ENCODE assay signal across 25 mouse cellular contexts in genomic region chr10:77429921-77430320, GRCm38 (mm10). TPM values are rescaled to one million over a fixed set of nuclear protein-coding genes. Genes with fewer than 3 reads are reported as not detected.
A peak's percentile ranks its signal among the peaks of the same experiment; 100 is the strongest.
DNase-seq lines count a peak whose midpoint lies in the region; ATAC-seq and TF ChIP-seq lines count a peak whose summit lies in the region.
"Had no signal": no experiment of that assay in that cellular context is flagged by ENCODE, and none has a peak within 500 bp of the region (broad histone marks: within the 10 kb centered on the region; RNA-seq: fewer than 3 reads in every experiment).

No protein-coding gene starts in this region.

- 87% methylated on average over 5 of the region's 5 CpGs for WGBS in midbrain, embryonic 11.5 days
- WGBS in midbrain, postnatal 0 days, result 85% methylated on average over 5 of the region's 5 CpGs

- H3K4me2 ChIP-seq in midbrain, embryonic 11.5 days, result no peak overlapping the region
- H3K4me2 ChIP-seq in midbrain, postnatal 0 days (ENCODE audit: low read depth, low read length, poor library complexity, severe bottlenecking), result no peak overlapping the region
- H3K4me2 ChIP-seq: heart, embryonic 12.5 days; heart, embryonic 15.5 days; hindbrain, embryonic 13.5 days; intestine, embryonic 15.5 days had no signal

- no peaks in the 10 kb centered on the region for H3K9me3 ChIP-seq in midbrain, embryonic 11.5 days (ENCODE audit: control insufficient read depth, low read length)
- no peaks in the 10 kb centered on the region for H3K9me3 ChIP-seq in midbrain, postnatal 0 days (ENCODE audit: low read length)
- H3K9me3 ChIP-seq: heart, embryonic 12.5 days; heart, embryonic 15.5 days; hindbrain, embryonic 10.5 days; hindbrain, embryonic 13.5 days; intestine, embryonic 15.5 days had no signal

- peak; percentile 67 for DNase-seq in cerebellum, adult 11-12 months
- DNase-seq in cerebellum, postnatal 4 days (ENCODE audit: low spot score in 2 of 2), result no peak
- DNase-seq in midbrain, embryonic 11.5 days (ENCODE audit: low spot score, missing footprints), result peak; percentile 69
- DNase-seq in midbrain, postnatal 0 days (ENCODE audit: low spot score), result no peak
- DNase-seq in cerebellum, postnatal 14 days, result peak; percentile 82
- no peak for DNase-seq in lung, postnatal 10 days
- no peak for DNase-seq in adrenal gland, adult 18-20 months (ENCODE audit: low spot score in 2 of 2)
- DNase-seq: adrenal gland, adult 2 months; adrenal gland, postnatal 14 days; forebrain, postnatal 0 days; gastrocnemius, postnatal 25 days; heart, adult 18-20 months; heart, postnatal 10 days; heart, postnatal 36 days; kidney, adult 11 months; kidney, adult 8-10 months had no signal

- TF ChIP-seq CTCF in midbrain, postnatal 0 days (IDR thresholded peaks at IDR 0.05), result no peak

- no peaks in the 10 kb centered on the region for H3K4me1 ChIP-seq in midbrain, embryonic 11.5 days (ENCODE audit: control insufficient read depth, insufficient read depth, low read length)
- no peaks in the 10 kb centered on the region for H3K4me1 ChIP-seq in midbrain, postnatal 0 days (ENCODE audit: insufficient read depth, low read length)

- no peaks in the 10 kb centered on the region for H3K36me3 ChIP-seq in midbrain, embryonic 11.5 days (ENCODE audit: control insufficient read depth, insufficient read depth, low read length)
- H3K36me3 ChIP-seq in midbrain, postnatal 0 days (ENCODE audit: insufficient read depth, low read length), result no peaks in the 10 kb centered on the region
- H3K36me3 ChIP-seq: heart, embryonic 12.5 days; heart, embryonic 15.5 days; hindbrain, embryonic 10.5 days; hindbrain, embryonic 13.5 days; intestine, embryonic 15.5 days had no signal

- H3K4me3 ChIP-seq in midbrain, embryonic 11.5 days (ENCODE audit: low read depth, low read length), result no peak overlapping the region
- H3K4me3 ChIP-seq in midbrain, postnatal 0 days (ENCODE audit: low read depth, low read length), result no peak overlapping the region
- H3K4me3 ChIP-seq: heart, embryonic 12.5 days; heart, embryonic 15.5 days; hindbrain, embryonic 10.5 days; hindbrain, embryonic 13.5 days; intestine, embryonic 15.5 days had no signal

- no peak overlapping the region for H3K9ac ChIP-seq in midbrain, embryonic 11.5 days (ENCODE audit: low read length)
- no peak overlapping the region for H3K9ac ChIP-seq in midbrain, postnatal 0 days (replicated peaks; ENCODE audit: low read length, poor library complexity, severe bottlenecking)
- H3K9ac ChIP-seq: forebrain, postnatal 0 days; heart, embryonic 12.5 days; heart, embryonic 15.5 days; hindbrain, embryonic 13.5 days; intestine, embryonic 15.5 days had no signal

- H3K27ac ChIP-seq in midbrain, embryonic 11.5 days (ENCODE audit: low read depth, low read length), result no peak overlapping the region
- no peak overlapping the region for H3K27ac ChIP-seq in midbrain, postnatal 0 days (ENCODE audit: low read depth, low read length)
- H3K27ac ChIP-seq: hindbrain, embryonic 10.5 days; hindbrain, embryonic 13.5 days; intestine, embryonic 15.5 days had no signal

- ATAC-seq in midbrain, embryonic 11.5 days (ENCODE audit: low FRiP score), result no peak
- no peak for ATAC-seq in midbrain, postnatal 0 days (ENCODE audit: low FRiP score)
- ATAC-seq in monocyte, adult 5-6 weeks (replicated peaks; ENCODE audit: insufficient number of reproducible peaks, low FRiP score, low TSS enrichment, poor library complexity, severe bottlenecking), result no peak
- ATAC-seq: activated CD4-positive, CD25-positive, alpha-beta regulatory T cell, adult 4 months; forebrain, embryonic 14.5 days; forebrain, postnatal 0 days; hindbrain, embryonic 16.5 days; intestine, embryonic 15.5 days had no signal

- H3K27me3 ChIP-seq in midbrain, embryonic 11.5 days (ENCODE audit: control insufficient read depth, insufficient read depth, low read length), result no peaks in the 10 kb centered on the region
- H3K27me3 ChIP-seq in midbrain, postnatal 0 days (ENCODE audit: insufficient read depth, low read length), result no peaks in the 10 kb centered on the region
- H3K27me3 ChIP-seq: heart, embryonic 12.5 days; heart, embryonic 15.5 days; hindbrain, embryonic 13.5 days; intestine, embryonic 15.5 days had no signal

RNA-seq across cellular contexts. Expression of gene Adarb1, which starts 11.9 kb away (rescaled TPM):
- polyA plus RNA-seq in midbrain, embryonic 11.5 days (2014; fragmentation: Nextera tagmentation; extraction: Ambion mirVana), result 5.8 and 7.4 TPM in 2 replicates
- 50.4 and 53.8 TPM in 2 replicates for total RNA-seq in midbrain, postnatal 0 days (2014; rRNA removed)
- 15.3 and 16.1 TPM in 2 replicates for polyA plus RNA-seq in midbrain, postnatal 0 days (2015; fragmentation: Nextera tagmentation; extraction: Ambion mirVana)
- total RNA-seq in monocyte, adult 5-6 weeks (2017), result 0.11 to 1.6 TPM (median 0.38 TPM) in 3 replicates
- 100 to 1,000 TPM in 1 of 2 experiments, 10 to 100 TPM in 1; 31.3 to 113 TPM for total RNA-seq in adrenal gland, adult 18-20 months (2021)

Comparison
In these comparisons a context has a peak if more than half of its experiments do, and no peak if none do; other contexts are left out.
1. DNase-seq: peak in cerebellum, adult 11-12 months (single experiment), midbrain, embryonic 11.5 days (single experiment) and cerebellum, postnatal 14 days (2 of 2); none in cerebellum, postnatal 4 days (0 of 2), midbrain, postnatal 0 days (single experiment), lung, postnatal 10 days (single experiment) and adrenal gland, adult 18-20 months (0 of 2).
2. RNA of gene Adarb1, which starts 11.9 kb away (total RNA-seq): 31.3 to 113 TPM in adrenal gland, adult 18-20 months and 50.4 to 53.8 TPM in midbrain, postnatal 0 days; 0.11 to 1.6 TPM in monocyte, adult 5-6 weeks; every median in the first group is over 10 times any median in the second.